Mouse (Mus musculus): ENCODE measurements around the gene Vmn1r68. TPM values are rescaled to one million over a fixed set of nuclear protein-coding genes. Genes with fewer than 3 reads are reported as not detected.

The Vmn1r68 gene
- polyA plus RNA-seq (2015; fragmentation: Nextera tagmentation; extraction: Ambion mirVana), result not detected in 2 replicates

GRCm38 (mm10) chr7:10558385-10558784, at the start of gene Vmn1r68:
TSS of gene Vmn1r68 (minus strand) at chr7:10558485.

GRCm38 (mm10) chr7:10494786-10495521, 63.3 kb downstream of the Vmn1r68 start, which contains the start of gene Zik1:
TSS of gene Zik1 (minus strand) at chr7:10495394.

Other genes starting within 250 kb of the Vmn1r68 start
- not detected in 2 replicates for gene Vmn1r67, start 115.2 kb downstream of the Vmn1r68 start, polyA plus RNA-seq (2015; fragmentation: Nextera tagmentation; extraction: Ambion mirVana)
- gene Zik1, start 63.1 kb downstream of the Vmn1r68 start, polyA plus RNA-seq (2015; fragmentation: Nextera tagmentation; extraction: Ambion mirVana), result 1.5 and 1.7 TPM in 2 replicates
- gene Vmn1r69, start 55.2 kb upstream of the Vmn1r68 start, polyA plus RNA-seq (2015; fragmentation: Nextera tagmentation; extraction: Ambion mirVana), result not detected in 2 replicates
- gene Vmn1r70, start 73.0 kb upstream of the Vmn1r68 start, polyA plus RNA-seq (2015; fragmentation: Nextera tagmentation; extraction: Ambion mirVana), result not detected in 2 replicates
- gene Nlrp4b, start 129.3 kb upstream of the Vmn1r68 start, polyA plus RNA-seq (2015; fragmentation: Nextera tagmentation; extraction: Ambion mirVana), result not detected in 2 replicates
- not detected in 2 replicates for gene Vmn1r71, start 195.9 kb upstream of the Vmn1r68 start, polyA plus RNA-seq (2015; fragmentation: Nextera tagmentation; extraction: Ambion mirVana)